In the genomic region with DNA sequence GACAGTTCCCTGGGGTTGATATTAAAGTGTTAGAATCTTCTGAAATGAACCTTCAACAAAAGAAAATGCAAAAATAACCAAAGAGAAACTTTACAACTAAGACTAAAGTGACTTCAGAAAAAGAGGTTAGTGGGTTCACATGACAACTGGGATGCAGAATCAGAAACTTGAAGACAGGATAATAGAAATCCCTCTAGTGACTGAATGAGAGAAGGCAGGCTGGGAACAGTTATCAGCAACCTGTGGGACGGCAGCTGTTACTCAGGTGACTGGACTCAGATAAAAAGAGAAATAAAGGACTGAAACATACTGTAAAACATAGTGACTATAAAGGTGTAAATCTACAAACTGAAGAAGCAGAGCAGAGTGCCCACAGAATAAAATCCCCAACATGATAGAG, we compare ENCODE assay signal across 19 mouse cellular contexts.
DNase-seq lines count a peak whose midpoint lies in the region; ATAC-seq and TF ChIP-seq lines count a peak whose summit lies in the region.
"Had no signal": no experiment of that assay in that cellular context is flagged by ENCODE, and none has a peak within 500 bp of the region (broad histone marks: within the 10 kb centered on the region; RNA-seq: fewer than 3 reads in every experiment).

No protein-coding gene starts in this region.

- ATAC-seq in heart, embryonic 13.5 days (ENCODE audit: extremely low read depth, insufficient number of reproducible peaks, low FRiP score, low TSS enrichment), result no peak
- ATAC-seq: forebrain, embryonic 13.5 days; intestine, embryonic 15.5 days had no signal

- 0 out of 2 replicates have a peak overlapping the region, but pooled peaks have one; percentile 2 for H3K4me2 ChIP-seq in heart, embryonic 13.5 days
- H3K4me2 ChIP-seq: embryonic facial prominence, embryonic 13.5 days; forebrain, embryonic 13.5 days; hindbrain, embryonic 13.5 days; intestine, embryonic 15.5 days had no signal

- no peaks in the 10 kb centered on the region for H3K4me1 ChIP-seq in heart, embryonic 13.5 days
- H3K4me1 ChIP-seq in E14TG2a.4 (replicated peaks; ENCODE audit: low read depth, low read length), result no peaks in the 10 kb centered on the region
- H3K4me1 ChIP-seq: embryonic facial prominence, embryonic 13.5 days; forebrain, embryonic 13.5 days; hindbrain, embryonic 13.5 days; intestine, embryonic 15.5 days had no signal

- DNase-seq in heart, adult 11 months, result no peak
- DNase-seq in left cerebral cortex, adult 2 months (ENCODE audit: extremely low spot score in 1 of 2, low spot score in 2 of 2), result no peak
- no peak for DNase-seq in left cerebral cortex, adult 8-10 months (ENCODE audit: low spot score in 2 of 2)
- DNase-seq in ZHBTc4 (ENCODE audit: low read depth, low spot score), result peak; percentile 13
- DNase-seq in gastrocnemius, postnatal 10 days, result no peak
- DNase-seq: adrenal gland, postnatal 10 days; cerebellum, adult 18-20 months; cerebellum, adult 9-11 months; cerebellum, postnatal 36 days; gastrocnemius, postnatal 25 days; heart, postnatal 10 days; heart, postnatal 4 days had no signal

- TF ChIP-seq CTCF in left cerebral cortex, adult 2 months (IDR thresholded peaks at IDR 0.05), result peak; percentile 16; the same call in 1 of the 2 replicates
- TF ChIP-seq CTCF in E14TG2a.4 (conservative IDR thresholded peaks at IDR 0.05; ENCODE audit: low read length), result peak; percentile 24; the same call in 1 of the 2 replicates

- no peak overlapping the region for H3K4me3 ChIP-seq in heart, embryonic 13.5 days
- H3K4me3 ChIP-seq in left cerebral cortex, adult 2 months, result no peak overlapping the region
- no peak overlapping the region for H3K4me3 ChIP-seq in E14TG2a.4 (replicated peaks; ENCODE audit: low read length)
- H3K4me3 ChIP-seq: embryonic facial prominence, embryonic 13.5 days; forebrain, embryonic 13.5 days; hindbrain, embryonic 13.5 days; intestine, embryonic 15.5 days had no signal

- no peak overlapping the region for H3K27ac ChIP-seq in heart, embryonic 13.5 days (replicated peaks)
- no peak overlapping the region for H3K27ac ChIP-seq in left cerebral cortex, adult 2 months
- H3K27ac ChIP-seq: embryonic facial prominence, embryonic 13.5 days; forebrain, embryonic 13.5 days; hindbrain, embryonic 13.5 days; intestine, embryonic 15.5 days had no signal

- no peak overlapping the region for H3K9ac ChIP-seq in heart, embryonic 13.5 days
- H3K9ac ChIP-seq: embryonic facial prominence, embryonic 13.5 days; forebrain, embryonic 13.5 days; hindbrain, embryonic 13.5 days; intestine, embryonic 15.5 days had no signal

- H3K36me3 ChIP-seq in heart, embryonic 13.5 days, result no peaks in the 10 kb centered on the region
- no peaks in the 10 kb centered on the region for H3K36me3 ChIP-seq in E14TG2a.4 (ENCODE audit: insufficient read depth, low read length)
- H3K36me3 ChIP-seq: embryonic facial prominence, embryonic 13.5 days; hindbrain, embryonic 13.5 days; intestine, embryonic 15.5 days had no signal

- 15% methylated on average over 1 of the region's 1 CpGs for WGBS in heart, embryonic 13.5 days

- intact Hi-C loops in left cerebral cortex, adult 2 months (cut with DNase I), result no loop called here

- H3K9me3 ChIP-seq in heart, embryonic 13.5 days, result no peaks in the 10 kb centered on the region
- no peaks in the 10 kb centered on the region for H3K9me3 ChIP-seq in E14TG2a.4 (ENCODE audit: low read length)
- H3K9me3 ChIP-seq: embryonic facial prominence, embryonic 13.5 days; forebrain, embryonic 13.5 days; hindbrain, embryonic 13.5 days; intestine, embryonic 15.5 days had no signal

- peaks cover 3% of the 10 kb centered on the region; the same call in 1 of the 2 replicates for H3K27me3 ChIP-seq in heart, embryonic 13.5 days (replicated peaks)
- H3K27me3 ChIP-seq in E14TG2a.4 (ENCODE audit: insufficient read depth, low read length), result peaks cover 3% of the 10 kb centered on the region
- H3K27me3 ChIP-seq: CH12.LX; embryonic facial prominence, embryonic 13.5 days; forebrain, embryonic 13.5 days; intestine, embryonic 15.5 days had no signal
